Mouse (Mus musculus) lung, adult 10 weeks (tissue): ENCODE measurements around the gene Rbp4. TPM values are rescaled to one million over a fixed set of nuclear protein-coding genes. Genes with fewer than 3 reads are reported as not detected.

Experiments
- polyA plus RNA-seq: library from polyadenylated mRNA; stranded (reverse); fragments of 350-450 nt; fragmentation: Illumina TruSeq; extraction: RNeasy Lipid Tissue Mini Kit (QIAGEN cat#74804); gene quantifications from one replicate; pipeline ENCODE4 v1.2.3, GENCODE M21; 2014; ENCODE audit warnings: low read depth, low replicate concordance; ENCODE audit not compliant: insufficient read depth

The Rbp4 gene
- 49.1 TPM for polyA plus RNA-seq

DNA sequence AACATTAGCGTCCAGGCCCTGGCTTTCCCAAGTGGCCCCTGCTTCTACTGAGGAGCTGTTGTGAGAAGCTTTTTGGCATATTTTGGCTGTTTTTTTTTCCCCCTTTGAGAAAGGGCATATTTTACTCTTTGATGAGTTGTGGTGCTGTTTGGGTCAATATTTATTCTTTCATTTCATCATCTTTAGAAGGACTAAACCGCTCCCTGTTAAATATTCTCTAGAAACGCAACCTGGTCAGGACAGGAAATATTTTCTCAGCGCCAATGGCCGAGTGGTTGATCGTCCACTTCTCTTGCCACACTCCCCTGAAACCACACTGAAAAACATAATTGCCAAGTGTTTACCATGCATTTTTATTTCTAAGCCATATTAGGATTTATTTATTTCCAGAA is at the start of gene Rbp4:
TSS of gene Rbp4 (minus strand) at position 63 of the 392 bp plus-strand sequence.

DNA sequence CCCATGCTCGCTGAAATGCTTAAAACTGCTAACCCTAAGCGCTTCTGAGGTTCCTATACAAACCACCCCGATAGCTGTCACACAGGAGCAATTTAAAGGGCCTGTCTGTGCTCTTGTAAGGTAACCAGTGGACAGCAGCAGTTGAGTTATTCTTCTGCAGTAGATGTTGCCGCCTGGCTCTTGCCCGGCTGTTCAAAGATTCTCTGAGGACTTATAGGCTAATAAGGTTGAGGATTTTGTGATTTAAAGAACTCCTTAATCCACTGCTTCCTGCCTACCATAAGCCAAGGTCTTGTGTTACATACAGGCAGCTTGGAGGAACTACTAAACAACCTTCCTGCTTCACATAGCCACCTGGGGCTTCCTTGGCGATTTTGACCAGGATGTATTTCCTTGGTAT is 7.4 kb upstream of the Rbp4 start, which contains the start of gene Pde6c:
TSS of gene Pde6c (plus strand) at position 301 of the 400 bp plus-strand sequence.

DNA sequence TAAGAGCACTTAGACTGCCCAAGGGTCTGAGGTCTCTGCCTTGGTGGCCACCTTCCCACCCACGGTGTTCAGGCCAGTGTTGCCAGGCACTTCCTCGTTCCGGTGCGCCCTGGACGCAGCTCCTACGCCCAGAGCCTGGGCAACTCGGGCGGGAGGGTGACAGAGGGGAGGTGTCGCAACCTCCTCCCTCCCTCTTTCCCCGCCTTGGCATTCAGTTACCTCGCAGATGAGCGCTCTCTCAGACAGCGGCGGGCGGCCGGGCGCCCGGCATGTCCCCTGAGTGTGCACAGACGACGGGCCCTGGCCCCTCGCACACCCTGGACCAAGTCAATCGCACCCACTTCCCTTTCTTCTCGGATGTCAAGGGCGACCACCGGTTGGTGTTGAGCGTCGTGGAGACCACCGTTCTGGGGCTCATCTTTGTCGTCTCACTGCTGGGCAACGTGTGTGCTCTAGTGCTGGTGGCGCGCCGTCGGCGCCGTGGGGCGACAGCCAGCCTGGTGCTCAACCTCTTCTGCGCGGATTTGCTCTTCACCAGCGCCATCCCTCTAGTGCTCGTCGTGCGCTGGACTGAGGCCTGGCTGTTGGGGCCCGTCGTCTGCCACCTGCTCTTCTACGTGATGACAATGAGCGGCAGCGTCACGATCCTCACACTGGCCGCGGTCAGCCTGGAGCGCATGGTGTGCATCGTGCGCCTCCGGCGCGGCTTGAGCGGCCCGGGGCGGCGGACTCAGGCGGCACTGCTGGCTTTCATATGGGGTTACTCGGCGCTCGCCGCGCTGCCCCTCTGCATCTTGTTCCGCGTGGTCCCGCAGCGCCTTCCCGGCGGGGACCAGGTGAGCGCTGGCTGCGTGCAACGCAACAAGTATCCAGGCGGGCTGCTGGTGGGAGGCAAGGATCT is 28.0 kb downstream of the Rbp4 start, which contains the start of gene Ffar4:
TSS of gene Ffar4 (plus strand) at position 214 of the 901 bp plus-strand sequence.

Other genes with a start within 250 kb of the Rbp4 start
- gene Myof, start 81.7 kb downstream of the Rbp4 start, polyA plus RNA-seq = 46.7 TPM
- 0.76 TPM for gene Cep55, start 70.3 kb downstream of the Rbp4 start, polyA plus RNA-seq
- 13.8 TPM for gene Ffar4, start 28.2 kb downstream of the Rbp4 start, polyA plus RNA-seq
- gene Pde6c, start 7.5 kb upstream of the Rbp4 start, polyA plus RNA-seq = not detected
- gene Fra10ac1, start 98.9 kb upstream of the Rbp4 start, polyA plus RNA-seq = 12.1 TPM
- gene Lgi1, start 139.3 kb upstream of the Rbp4 start, polyA plus RNA-seq = 0.20 TPM